In the genomic region with DNA sequence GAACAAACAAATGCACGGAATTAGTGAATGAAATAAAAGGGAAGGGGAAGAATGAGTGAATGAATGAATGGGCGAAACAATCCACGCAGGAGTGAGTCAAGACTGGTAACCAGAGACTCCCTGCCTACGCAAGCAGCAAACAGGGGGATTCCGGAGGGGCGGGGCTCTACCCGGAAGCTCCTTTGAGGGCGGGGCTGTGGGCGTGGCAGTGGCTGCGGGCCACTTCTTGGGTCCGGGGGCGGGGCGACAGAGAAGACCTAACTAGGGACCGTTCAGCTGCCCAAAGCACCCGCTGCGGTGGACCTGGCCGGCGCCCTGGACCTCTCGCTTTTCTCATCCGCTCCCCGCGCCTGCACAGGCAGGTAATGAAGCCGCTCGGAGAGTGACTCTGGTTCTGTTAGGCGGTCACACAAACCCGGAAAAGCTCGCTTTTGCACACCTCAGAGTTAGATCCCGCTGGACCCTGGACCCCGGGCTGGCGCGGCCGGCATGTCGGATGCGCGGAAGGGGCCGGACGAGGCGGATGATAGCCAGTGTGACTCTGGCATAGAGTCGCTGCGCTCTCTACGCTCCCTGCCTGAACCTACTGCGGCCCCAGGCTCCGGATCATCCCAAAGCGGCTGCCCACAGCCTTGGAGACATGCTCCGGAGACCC, we compare ENCODE assay signal across 7 mouse cellular contexts. TPM values are rescaled to one million over a fixed set of nuclear protein-coding genes. Genes with fewer than 3 reads are reported as not detected.
A peak's percentile ranks its signal among the peaks of the same experiment; 100 is the strongest.
DNase-seq lines count a peak whose midpoint lies in the region; ATAC-seq and TF ChIP-seq lines count a peak whose summit lies in the region.

Nfkbie (plus strand) TSS at position 252 of the 655 bp plus-strand sequence.

- WGBS in embryonic facial prominence, embryonic 12.5 days, result under 1% methylated on average over 45 of the region's 45 CpGs
- under 1% methylated on average over 45 of the region's 45 CpGs for WGBS in kidney, adult 2 months
- WGBS in limb, embryonic 14.5 days, result 1% methylated on average over 42 of the region's 45 CpGs
- 0% methylated on average over 45 of the region's 45 CpGs for WGBS in midbrain, embryonic 16.5 days
- WGBS in spleen, adult 2 months, result under 1% methylated on average over 45 of the region's 45 CpGs

- H3K27me3 ChIP-seq in embryonic facial prominence, embryonic 12.5 days, result peaks cover 18% of the 10 kb centered on the region
- H3K27me3 ChIP-seq in kidney, adult 2 months (replicated peaks; ENCODE audit: control insufficient read depth, insufficient read depth, low read length), result no peaks in the 10 kb centered on the region
- H3K27me3 ChIP-seq in limb, embryonic 14.5 days (ENCODE audit: control insufficient read depth, insufficient read depth, low read length), result no peaks in the 10 kb centered on the region
- no peaks in the 10 kb centered on the region; the same call in 1 of the 2 replicates for H3K27me3 ChIP-seq in midbrain, embryonic 16.5 days (ENCODE audit: control insufficient read depth, insufficient read depth, low read depth, low read length)
- no peaks in the 10 kb centered on the region for H3K27me3 ChIP-seq in spleen, adult 2 months (ENCODE audit: control insufficient read depth, insufficient read depth, low read length)

- H3K36me3 ChIP-seq in embryonic facial prominence, embryonic 12.5 days, result no peaks in the 10 kb centered on the region
- no peaks in the 10 kb centered on the region for H3K36me3 ChIP-seq in kidney, adult 2 months (ENCODE audit: control insufficient read depth, insufficient read depth, low read length)
- H3K36me3 ChIP-seq in limb, embryonic 14.5 days (ENCODE audit: control insufficient read depth, insufficient read depth, low read length), result no peaks in the 10 kb centered on the region
- H3K36me3 ChIP-seq in midbrain, embryonic 16.5 days (ENCODE audit: control insufficient read depth, insufficient read depth, low read length), result no peaks in the 10 kb centered on the region
- H3K36me3 ChIP-seq in spleen, adult 2 months (ENCODE audit: control insufficient read depth, insufficient read depth, low read length), result peaks cover 14% of the 10 kb centered on the region

- peak; percentile 12; the same call in 1 of the 2 replicates for ATAC-seq in embryonic facial prominence, embryonic 12.5 days (ENCODE audit: insufficient number of reproducible peaks, insufficient read depth, low FRiP score, low TSS enrichment)
- peak; percentile 80 for ATAC-seq in limb, embryonic 14.5 days (ENCODE audit: low FRiP score, low read depth)
- peak; percentile 57 for ATAC-seq in midbrain, embryonic 16.5 days

- DNase-seq in adrenal gland, postnatal 25 days, result peak; percentile 98
- DNase-seq in heart, adult 18-20 months, result peak; percentile 95 to 98
- peak; percentile 97 for DNase-seq in kidney, adult 2 months
- DNase-seq in limb, embryonic 14.5 days (ENCODE audit: low spot score), result peak; percentile 93
- peak; percentile 90 to 99 for DNase-seq in spleen, adult 2 months (ENCODE audit: low read depth in 1 of 2, low spot score in 2 of 2)

- H3K4me3 ChIP-seq in embryonic facial prominence, embryonic 12.5 days, result peak within 1 kb of the TSS; percentile 58
- H3K4me3 ChIP-seq in kidney, adult 2 months (ENCODE audit: insufficient read depth, low read depth, low read length), result peak within 1 kb of the TSS; percentile 83
- H3K4me3 ChIP-seq in limb, embryonic 14.5 days (replicated peaks; ENCODE audit: low read length), result peak within 1 kb of the TSS; percentile 46
- H3K4me3 ChIP-seq in midbrain, embryonic 16.5 days (ENCODE audit: low read depth, low read length), result peak within 1 kb of the TSS; percentile 66
- H3K4me3 ChIP-seq in spleen, adult 2 months (ENCODE audit: extremely low read depth, insufficient read depth, insufficient read length), result peak within 1 kb of the TSS; percentile 97

- H3K9me3 ChIP-seq in embryonic facial prominence, embryonic 12.5 days, result no peaks in the 10 kb centered on the region
- H3K9me3 ChIP-seq in limb, embryonic 14.5 days (ENCODE audit: control insufficient read depth, low read length), result no peaks in the 10 kb centered on the region
- no peaks in the 10 kb centered on the region for H3K9me3 ChIP-seq in midbrain, embryonic 16.5 days (replicated peaks; ENCODE audit: control insufficient read depth, low read length, poor library complexity, severe bottlenecking)

- H3K4me1 ChIP-seq in embryonic facial prominence, embryonic 12.5 days, result peaks cover 14% of the 10 kb centered on the region
- peaks cover 7% of the 10 kb centered on the region for H3K4me1 ChIP-seq in kidney, adult 2 months (ENCODE audit: control insufficient read depth, insufficient read depth, low read length)
- peaks cover 12% of the 10 kb centered on the region for H3K4me1 ChIP-seq in limb, embryonic 14.5 days (ENCODE audit: control insufficient read depth, insufficient read depth, low read length)
- peaks cover 14% of the 10 kb centered on the region for H3K4me1 ChIP-seq in midbrain, embryonic 16.5 days (ENCODE audit: control insufficient read depth, insufficient read depth, low read length)
- peaks cover 9% of the 10 kb centered on the region; the same call in 1 of the 2 replicates for H3K4me1 ChIP-seq in spleen, adult 2 months (ENCODE audit: control insufficient read depth, insufficient read depth, insufficient read length)

- peak within 1 kb of the TSS; percentile 91 for H3K4me2 ChIP-seq in embryonic facial prominence, embryonic 12.5 days (replicated peaks)
- peak within 1 kb of the TSS; percentile 92 for H3K4me2 ChIP-seq in limb, embryonic 14.5 days (replicated peaks; ENCODE audit: low read depth, low read length, severe bottlenecking)
- peak within 1 kb of the TSS; percentile 99 for H3K4me2 ChIP-seq in midbrain, embryonic 16.5 days (ENCODE audit: low read length)

- TF ChIP-seq CTCF in kidney, adult 2 months (conservative IDR thresholded peaks at IDR 0.05; ENCODE audit: insufficient read depth, insufficient read length, low read depth, low read length), result no peak
- TF ChIP-seq CTCF in spleen, adult 2 months (IDR thresholded peaks at IDR 0.05; ENCODE audit: extremely low read depth, insufficient read depth, insufficient read length, insufficient replicate concordance), result no peak

- TF ChIP-seq POLR2A in kidney, adult 2 months (IDR thresholded peaks at IDR 0.05; ENCODE audit: low read depth, low read length), result peak; percentile 42
- no peak for TF ChIP-seq POLR2A in limb, embryonic 14.5 days (IDR thresholded peaks at IDR 0.05; ENCODE audit: borderline replicate concordance, extremely low read depth, insufficient read depth, insufficient read length)
- peak; percentile 83 for TF ChIP-seq POLR2A in spleen, adult 2 months (IDR thresholded peaks at IDR 0.05; ENCODE audit: low read depth, low read length)

- H3K9ac ChIP-seq in embryonic facial prominence, embryonic 12.5 days, result peak within 1 kb of the TSS; percentile 72
- H3K9ac ChIP-seq in limb, embryonic 14.5 days (ENCODE audit: low read depth, low read length, severe bottlenecking), result peak within 1 kb of the TSS; percentile 56
- H3K9ac ChIP-seq in midbrain, embryonic 16.5 days (ENCODE audit: low read depth, low read length), result peak within 1 kb of the TSS; percentile 64

- no peak within 1 kb of the TSS for H3K27ac ChIP-seq in embryonic facial prominence, embryonic 12.5 days
- H3K27ac ChIP-seq in kidney, adult 2 months (ENCODE audit: insufficient read depth, low read depth, low read length), result peak within 1 kb of the TSS; percentile 24; the same call in 1 of the 2 replicates
- H3K27ac ChIP-seq in limb, embryonic 14.5 days (replicated peaks; ENCODE audit: low read depth, low read length), result no peak within 1 kb of the TSS
- 0 out of 2 replicates have a peak within 1 kb of the TSS, but pooled peaks have one; percentile 11 for H3K27ac ChIP-seq in midbrain, embryonic 16.5 days (ENCODE audit: low read length)
- peak within 1 kb of the TSS; percentile 89 for H3K27ac ChIP-seq in spleen, adult 2 months (ENCODE audit: insufficient read depth, low read length)

RNA-seq across cellular contexts. Expression of gene Nfkbie, which starts in this region (rescaled TPM):
- total RNA-seq in adrenal gland, postnatal 25 days (2021), result 3.1 and 3.6 TPM in 2 replicates
- polyA plus RNA-seq in embryonic facial prominence, embryonic 12.5 days (2016; fragmentation: Nextera tagmentation; extraction: Ambion mirVana), result 6.7 and 8.3 TPM in 2 replicates
- total RNA-seq in heart, adult 18-20 months (2021), result 1 to 10 TPM; 1.2 to 3.1 TPM
- 4.3 and 5.8 TPM in 2 replicates for polyA plus RNA-seq in kidney, adult 2 months (2012; rRNA removed)
- polyA plus RNA-seq in limb, embryonic 14.5 days (2012; rRNA removed), result 3.6 and 4.3 TPM in 2 replicates
- polyA plus RNA-seq in limb, embryonic 14.5 days (2014; fragmentation: Nextera tagmentation; extraction: Ambion mirVana), result 4.0 and 6.6 TPM in 2 replicates
- 3.6 and 3.7 TPM in 2 replicates for polyA plus RNA-seq in midbrain, embryonic 16.5 days (2015; fragmentation: Nextera tagmentation; extraction: Ambion mirVana)
- 50.4 and 65.9 TPM in 2 replicates for polyA plus RNA-seq in spleen, adult 2 months (2012; rRNA removed)

Comparison
In these comparisons a context has a peak if more than half of its experiments do, and no peak if none do; other contexts are left out.
1. ATAC-seq: peak in every context shown above with its lines; median percentile 80 in limb, embryonic 14.5 days; 57 in midbrain, embryonic 16.5 days; 12 in embryonic facial prominence, embryonic 12.5 days.
2. H3K27ac ChIP-seq: peak in kidney, adult 2 months (single experiment), midbrain, embryonic 16.5 days (single experiment) and spleen, adult 2 months (single experiment); none in embryonic facial prominence, embryonic 12.5 days (single experiment) and limb, embryonic 14.5 days (single experiment).
3. H3K4me3 ChIP-seq: peak in every context shown above with its lines; median percentile 97 in spleen, adult 2 months; 83 in kidney, adult 2 months; 66 in midbrain, embryonic 16.5 days; 58 in embryonic facial prominence, embryonic 12.5 days; 46 in limb, embryonic 14.5 days.
4. Peak in every context shown above with its lines, with median percentiles within 50 percentile points of each other: DNase-seq, H3K4me2 ChIP-seq and H3K9ac ChIP-seq.